Mouse (Mus musculus) B cell, adult 67 days (primary cell): Measurements from ENCODE around the gene Dio3. TPM values are rescaled to one million over a fixed set of nuclear protein-coding genes. Genes with fewer than 3 reads are reported as not detected.

Source experiments
- total RNA-seq, 2 experiments: library from RNA; stranded (reverse); gene quantifications; 4 replicates each; pipeline ENCODE4 v1.2.4; 2023

The Dio3 gene
- total RNA-seq, result not detected

GRCm38 (mm10) chr12:110278853-110279252 is at the start of gene Dio3:
Gene Dio3 (plus strand): TSS chr12:110279068.

Other genes with a start within 250 kb of the Dio3 start
- gene Ppp2r5c, start 168.1 kb downstream of the Dio3 start, total RNA-seq, result 100 to 1,000 TPM in 1 of 2 experiments, 10 to 100 TPM in 1; 95.9 to 105 TPM